Mouse (Mus musculus) adrenal gland, postnatal 25 days (tissue): ENCODE measurements around the gene Tmem120a. TPM values are rescaled to one million over a fixed set of nuclear protein-coding genes. Genes with fewer than 3 reads are reported as not detected.

ENCODE experiments used
- DNase-seq: peaks from one replicate; pipeline ENCODE4 v3.0.0; 2021; ENCODE audit warnings: mixed read lengths
- microRNA-seq, 2 experiments: library from miRNA; unstranded; fragments of <30 nt; microRNA quantifications; one replicate each; pipeline ENCODE4 v1.2.0; 2021
- total RNA-seq: library from RNA; stranded (reverse); gene quantifications from 2 replicates; pipeline ENCODE4 v1.2.3, GENCODE M21; 2021

Tmem120a gene
- total RNA-seq, 1 experiment from 2014 or later = 37.8 TPM

DNA sequence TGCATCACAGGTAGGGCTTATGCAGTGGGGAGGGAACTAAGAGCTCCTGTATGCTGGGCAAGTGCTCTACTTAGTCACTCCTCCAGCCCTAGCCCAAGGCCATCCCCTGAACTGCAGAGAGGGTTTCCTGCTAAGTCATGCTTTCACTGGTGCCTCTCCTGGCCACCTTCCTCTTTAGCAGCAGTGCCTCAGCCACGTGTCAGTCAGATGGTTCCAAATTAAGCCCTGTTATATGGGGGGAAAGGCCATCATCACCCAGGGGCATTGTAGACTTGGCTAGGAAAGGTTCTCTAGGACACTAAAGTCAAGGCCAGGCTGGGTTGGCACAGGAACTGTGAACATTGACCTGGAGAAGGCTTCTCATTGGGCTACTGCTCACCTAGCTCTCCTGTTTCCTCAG lies 36.4 kb downstream of the Tmem120a start:
- peak; percentile 44 for DNase-seq

GRCm38 (mm10) chr5:135707039-135707438 lies 37.2 kb downstream of the Tmem120a start:
- DNase-seq = no peak

- no peak for DNase-seq
Observed at GRCm38 (mm10) chr5:135705383-135705782, 38.9 kb downstream of the Tmem120a start.

DNA sequence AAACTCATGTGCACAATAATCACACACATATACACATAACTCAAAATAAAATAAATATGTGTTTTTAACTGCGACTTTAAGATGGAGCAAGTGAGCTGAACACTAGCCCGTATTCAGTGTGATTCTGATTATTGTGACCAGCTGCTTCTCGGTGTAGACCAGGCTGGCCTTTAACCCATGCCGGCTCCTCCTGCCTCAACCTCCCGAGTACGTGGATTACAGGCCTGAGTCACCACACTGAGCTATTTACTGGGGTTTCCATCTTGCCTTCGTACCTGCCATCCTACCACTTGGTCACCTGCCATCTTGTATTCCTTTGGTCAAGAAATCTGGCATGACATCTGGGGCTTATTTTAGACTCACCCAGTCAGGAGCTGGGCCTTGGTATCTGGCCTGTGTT lies 40.8 kb downstream of the Tmem120a start:
- no peak for DNase-seq

DNA sequence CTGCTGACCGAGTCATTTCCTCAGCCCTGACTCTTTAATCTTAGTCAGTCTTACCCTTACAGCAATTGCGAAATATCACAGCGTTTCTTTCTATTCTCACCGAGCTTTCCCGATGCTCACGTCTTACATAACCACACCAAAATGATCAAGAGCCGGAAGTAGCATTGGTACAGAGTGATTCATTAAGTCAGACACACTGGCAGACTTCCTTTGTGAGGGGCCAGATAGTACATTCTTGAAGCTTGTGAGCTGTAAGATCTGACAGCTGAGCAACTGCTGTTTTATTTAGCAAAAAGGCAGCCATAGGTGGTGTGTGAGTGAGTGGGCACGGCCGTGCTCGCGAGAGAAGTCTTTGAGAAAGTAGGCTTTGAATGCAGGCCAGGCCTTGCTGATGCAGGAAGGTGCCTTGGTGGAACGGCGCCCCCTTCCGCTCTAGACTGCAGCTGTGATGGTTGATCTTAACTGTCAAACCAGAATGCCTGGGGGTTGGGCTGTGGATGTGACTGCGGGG lies 41.5 kb downstream of the Tmem120a start:
- no peak for DNase-seq

GRCm38 (mm10) chr5:135702190-135702589 lies 42.1 kb downstream of the Tmem120a start:
- DNase-seq = no peak

DNA sequence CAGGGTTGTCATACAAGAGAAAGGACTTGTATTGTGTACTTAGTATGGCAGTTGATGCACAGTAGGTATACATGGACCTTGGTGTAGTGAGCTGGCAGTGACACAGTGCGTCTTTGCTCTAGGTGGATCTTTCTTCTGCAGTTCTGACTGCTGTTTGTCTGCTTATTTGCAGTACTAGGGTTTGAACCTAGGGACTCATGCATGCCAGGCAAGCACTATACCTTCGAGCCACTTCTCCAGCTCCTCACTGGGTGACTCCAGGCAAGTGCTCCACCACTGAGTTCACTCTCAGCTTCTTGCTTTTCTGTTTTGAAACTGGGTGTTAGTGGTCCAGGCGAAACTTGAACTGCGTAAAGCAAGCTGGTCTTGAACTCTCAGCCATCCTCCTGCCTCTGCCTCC lies 42.6 kb downstream of the Tmem120a start:
- no peak for DNase-seq

- no peak for DNase-seq
Observed at GRCm38 (mm10) chr5:135697711-135698111, 46.5 kb downstream of the Tmem120a start.

DNA sequence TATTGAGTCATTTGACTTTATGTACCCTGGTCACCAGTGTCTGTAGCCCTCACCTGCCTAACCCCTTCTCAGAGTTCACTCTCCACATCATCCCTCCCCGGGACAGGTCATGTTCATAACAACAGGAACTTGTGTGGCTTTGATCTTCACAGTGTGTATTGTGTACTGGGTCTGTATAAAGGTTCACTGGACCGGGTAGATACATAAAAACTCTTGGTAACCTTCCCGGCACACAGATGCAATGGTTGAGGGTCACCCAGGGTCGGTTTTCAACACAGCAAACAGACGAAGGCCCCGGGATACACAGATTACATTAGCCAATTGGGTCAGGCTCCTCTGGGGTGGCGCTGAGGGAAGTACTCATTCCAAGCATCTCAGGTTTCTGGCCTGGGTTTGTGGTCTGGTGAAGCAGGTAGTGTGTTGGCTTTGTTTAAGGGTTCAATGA lies 48.9 kb downstream of the Tmem120a start:
- no peak for DNase-seq

- DNase-seq = peak; percentile 54
Observed at GRCm38 (mm10) chr5:135693281-135693853, 50.9 kb downstream of the Tmem120a start.

- no peak for DNase-seq
Observed at GRCm38 (mm10) chr5:135691266-135691665, 53.0 kb downstream of the Tmem120a start.

GRCm38 (mm10) chr5:135690401-135690800 lies 53.8 kb downstream of the Tmem120a start:
- no peak for DNase-seq

Small RNA genes lying within 50 kb of the gene (microRNA-seq; reads per million reads assigned to microRNA genes)
- 0.34 to 0.71 reads per million in 2 experiments for gene Mir7034

Other genes with a start within 250 kb of the Tmem120a start
- gene Hip1, start 199.3 kb downstream of the Tmem120a start, total RNA-seq = 24.3 and 27.1 TPM in 2 replicates
- not detected in 2 replicates for gene Ccl26, start 180.9 kb downstream of the Tmem120a start, total RNA-seq
- 0.61 TPM in 1 of 2 replicates, not detected in the other for gene Ccl24, start 171.4 kb downstream of the Tmem120a start, total RNA-seq
- gene Rhbdd2, start 111.8 kb downstream of the Tmem120a start, total RNA-seq = 33.6 and 51.6 TPM in 2 replicates
- gene Por, start 74.4 kb downstream of the Tmem120a start, total RNA-seq = 258 and 276 TPM in 2 replicates
- 0.36 TPM in 1 of 2 replicates, not detected in the other for gene Styxl1, start 33.9 kb upstream of the Tmem120a start, total RNA-seq
- gene Mdh2, start 34.0 kb upstream of the Tmem120a start, total RNA-seq = 408 and 463 TPM in 2 replicates
- gene Srrm3, start 62.4 kb upstream of the Tmem120a start, total RNA-seq = 1.7 and 5.6 TPM in 2 replicates
- 80.7 and 133 TPM in 2 replicates for gene Hspb1, start 143.5 kb upstream of the Tmem120a start, total RNA-seq
- gene Ywhag, start 190.2 kb upstream of the Tmem120a start, total RNA-seq = 477 and 524 TPM in 2 replicates
- gene Ssc4d, start 230.1 kb upstream of the Tmem120a start, total RNA-seq = 4.3 and 7.9 TPM in 2 replicates
- gene Zp3, start 235.7 kb upstream of the Tmem120a start, total RNA-seq = not detected in 2 replicates